Mouse (Mus musculus): ENCODE measurements around the gene Casq2. TPM values are rescaled to one million over a fixed set of nuclear protein-coding genes. Genes with fewer than 3 reads are reported as not detected.
"Not testable (repeated sequence)": the region's sequence is repeated elsewhere in the genome, so short reads cannot be mapped to it uniquely, and the experiment has no call there.

Casq2 gene
- total RNA-seq, 2 experiments from 2014 or later: 10.1 to 22.1 TPM

DNA sequence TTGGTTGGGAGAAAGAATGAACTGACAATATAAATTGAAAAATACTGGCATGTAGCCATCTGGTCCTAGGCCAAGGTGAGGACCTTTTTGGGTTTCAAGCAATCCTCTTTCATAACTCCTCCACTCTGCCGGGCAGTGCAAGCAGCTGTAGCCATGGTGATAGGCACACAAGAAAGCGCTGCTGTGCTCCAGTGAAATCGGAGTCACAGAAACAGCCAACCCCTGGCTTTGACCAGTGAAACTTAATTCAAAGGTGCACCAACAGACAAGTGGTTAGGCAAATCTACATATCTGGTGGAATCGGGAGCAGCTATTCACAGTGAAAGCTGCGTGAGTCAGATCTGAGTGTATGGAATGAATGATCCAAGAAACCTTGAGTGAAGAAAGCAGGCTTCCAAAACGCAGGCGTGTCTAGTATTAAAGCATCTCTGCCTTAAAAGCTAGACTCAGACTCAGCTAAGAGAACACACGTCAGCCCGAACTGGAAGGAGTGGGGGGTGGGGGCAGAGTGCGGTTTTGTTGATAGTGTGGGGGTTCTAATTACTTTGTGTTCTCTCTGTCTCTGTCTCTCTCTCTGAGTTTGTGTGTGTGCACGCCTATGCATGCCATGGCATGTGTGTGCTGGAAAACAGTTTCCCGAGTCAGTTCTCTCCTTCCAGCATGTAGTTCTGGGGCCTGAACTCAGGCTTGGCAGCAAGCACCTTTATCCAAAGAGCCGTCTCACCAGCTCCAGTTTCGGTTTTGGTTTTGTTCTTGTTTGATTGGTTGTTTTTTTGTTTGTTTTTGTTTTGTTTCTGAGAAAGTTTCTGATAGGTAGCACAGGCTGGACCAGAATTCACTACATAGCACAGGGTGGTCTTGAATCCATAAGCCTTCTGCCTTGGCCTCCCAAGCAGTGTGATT lies 73.5 kb downstream of the Casq2 start:
- peak in 1 of 2 experiments; percentile 47 for DNase-seq (ENCODE audit: low spot score in 2 of 2)

DNA sequence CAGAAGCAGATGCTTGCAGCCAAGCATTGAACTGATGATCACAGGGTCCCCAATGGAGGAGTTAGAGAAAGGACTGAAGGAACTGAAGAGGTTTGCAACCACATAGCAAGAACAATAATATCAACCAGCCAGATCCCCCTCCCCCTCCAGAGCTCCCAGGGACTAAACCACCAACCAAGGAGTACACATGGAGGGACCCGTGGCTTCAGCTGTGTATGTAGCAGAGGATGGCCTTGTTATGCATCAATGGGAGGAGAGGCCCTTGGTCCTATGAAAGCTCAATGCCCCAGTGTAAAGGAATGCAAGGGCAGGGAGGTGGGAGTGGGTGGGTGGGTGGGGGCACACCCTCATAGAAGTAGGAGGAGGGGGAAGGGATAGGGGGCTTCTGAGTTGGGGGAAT lies 77.6 kb downstream of the Casq2 start:
- DNase-seq (ENCODE audit: low spot score in 2 of 2): not testable (repeated sequence)

DNA sequence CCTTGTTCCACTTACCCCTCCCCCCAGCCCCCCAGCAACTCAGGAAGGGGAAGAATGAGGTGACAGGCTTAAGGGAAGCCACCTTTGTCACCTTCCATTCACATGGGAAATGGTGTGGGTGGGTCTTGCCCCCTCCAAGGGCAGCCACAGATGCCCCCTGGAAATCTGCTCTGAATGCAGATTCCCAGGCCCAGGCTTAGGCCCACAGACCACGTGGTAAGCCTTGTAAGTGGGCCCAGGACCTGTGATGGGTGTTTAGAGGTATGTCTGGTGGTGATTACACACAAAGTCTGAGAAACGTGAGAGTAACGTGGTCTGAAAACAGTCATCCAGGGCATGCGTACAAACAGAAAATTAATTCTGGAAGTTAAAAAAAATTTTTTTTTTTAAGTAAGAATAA lies 78.7 kb downstream of the Casq2 start:
- DNase-seq (ENCODE audit: low spot score in 2 of 2): no peak

DNA sequence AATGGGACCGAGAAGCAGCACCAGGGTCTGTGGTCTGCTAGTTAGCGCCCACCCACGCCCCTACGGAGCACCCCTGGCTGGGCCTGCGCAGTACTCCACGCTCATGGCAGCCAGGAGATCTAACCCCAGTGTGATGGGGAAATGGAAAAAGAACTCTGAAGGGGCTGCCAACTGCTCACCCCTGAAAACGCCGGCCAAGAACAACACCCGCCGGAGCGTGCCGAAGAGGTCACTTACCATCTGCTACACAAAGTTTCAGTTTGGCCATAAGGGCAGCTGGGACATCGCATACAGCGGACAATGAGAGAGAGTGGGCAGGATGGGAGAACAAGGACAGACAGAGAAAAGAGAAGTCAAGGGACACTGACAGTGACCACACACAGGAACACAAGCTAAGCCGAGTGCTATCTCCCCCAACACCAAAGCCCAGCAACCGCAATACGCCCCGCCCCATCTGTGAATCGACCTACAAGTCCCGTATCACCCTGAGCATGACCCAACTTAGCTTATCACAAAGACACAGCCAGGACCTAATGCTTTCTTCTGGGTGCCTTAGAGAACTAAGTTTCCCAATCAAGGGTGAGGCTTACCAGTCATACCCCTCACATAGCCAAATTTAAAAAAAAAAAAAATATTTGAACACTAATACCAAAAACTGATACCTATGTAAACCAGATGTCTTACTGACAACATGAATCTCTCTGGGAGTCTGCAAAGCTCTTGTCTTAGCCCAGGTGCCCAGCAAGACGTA lies 79.5 kb downstream of the Casq2 start:
- no peak for DNase-seq (ENCODE audit: low spot score in 2 of 2)

DNA sequence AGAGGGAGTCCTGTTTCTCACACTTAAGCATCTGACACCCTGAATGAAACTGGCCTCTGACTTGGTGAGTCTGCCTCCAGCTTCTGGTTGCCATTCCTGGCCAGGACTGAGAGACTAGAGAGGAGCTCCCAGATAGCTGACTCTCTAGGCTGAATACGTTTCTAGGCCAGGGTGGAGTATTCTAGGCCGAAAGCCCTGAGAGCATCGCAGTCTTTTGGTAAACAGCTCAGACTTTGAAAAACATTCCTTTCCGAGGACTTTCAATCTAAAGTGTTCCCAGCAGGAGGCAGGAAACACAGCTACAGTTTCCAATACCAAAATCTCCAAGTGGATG lies 80.0 kb downstream of the Casq2 start:
- no peak for DNase-seq (ENCODE audit: low spot score in 2 of 2)

DNA sequence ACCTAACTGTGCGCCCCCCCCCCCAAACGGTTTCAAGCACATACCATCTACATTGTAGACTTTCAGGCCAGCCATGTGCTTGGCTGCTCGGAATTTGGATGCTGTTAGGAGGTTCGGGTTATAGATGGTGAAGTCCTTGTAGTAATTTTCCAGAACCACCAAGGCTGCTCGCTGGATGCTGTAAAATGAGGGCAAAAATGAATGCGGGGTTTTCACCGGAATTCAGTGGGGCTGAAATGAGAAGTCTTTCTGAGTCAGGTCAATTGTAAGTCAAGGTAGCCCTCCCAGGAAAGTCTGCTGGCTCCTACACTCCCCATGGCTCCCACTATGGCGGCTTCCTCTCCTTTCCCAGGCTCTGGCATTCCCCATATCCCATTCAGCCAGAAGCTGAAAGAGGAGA lies 80.6 kb downstream of the Casq2 start:
- no peak for DNase-seq (ENCODE audit: low spot score in 2 of 2)

DNA sequence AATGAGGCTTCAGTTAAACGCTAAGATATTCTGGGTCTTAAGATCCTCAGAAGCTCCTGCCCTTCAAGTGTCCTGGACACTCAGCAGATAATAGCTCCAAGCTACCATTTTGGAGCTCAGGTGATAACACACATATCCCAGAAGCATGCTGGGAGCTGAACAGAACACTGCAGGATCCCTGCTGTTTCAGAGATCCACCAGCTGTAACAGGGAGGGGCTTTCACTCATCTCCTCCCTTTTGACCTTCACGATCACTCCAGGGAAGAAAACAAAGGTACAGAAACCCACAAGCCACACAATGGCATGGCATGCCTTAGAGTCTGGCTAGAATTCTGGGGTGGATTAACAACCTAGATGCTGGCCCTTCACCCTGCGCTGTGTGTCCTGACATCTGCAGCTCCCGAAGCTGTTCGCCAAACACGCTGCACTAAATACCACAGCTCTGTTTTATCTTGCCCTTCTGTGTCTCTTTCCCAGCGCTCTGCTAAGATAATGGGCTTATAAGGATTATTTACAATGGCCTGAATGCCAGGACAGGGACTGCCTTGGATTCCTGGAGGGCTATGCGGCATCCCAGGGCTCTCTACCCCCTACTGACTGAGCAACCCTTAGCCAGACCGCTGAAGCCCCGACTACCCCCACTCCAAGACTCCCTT lies 81.5 kb downstream of the Casq2 start:
- no peak for DNase-seq (ENCODE audit: low spot score in 2 of 2)

DNA sequence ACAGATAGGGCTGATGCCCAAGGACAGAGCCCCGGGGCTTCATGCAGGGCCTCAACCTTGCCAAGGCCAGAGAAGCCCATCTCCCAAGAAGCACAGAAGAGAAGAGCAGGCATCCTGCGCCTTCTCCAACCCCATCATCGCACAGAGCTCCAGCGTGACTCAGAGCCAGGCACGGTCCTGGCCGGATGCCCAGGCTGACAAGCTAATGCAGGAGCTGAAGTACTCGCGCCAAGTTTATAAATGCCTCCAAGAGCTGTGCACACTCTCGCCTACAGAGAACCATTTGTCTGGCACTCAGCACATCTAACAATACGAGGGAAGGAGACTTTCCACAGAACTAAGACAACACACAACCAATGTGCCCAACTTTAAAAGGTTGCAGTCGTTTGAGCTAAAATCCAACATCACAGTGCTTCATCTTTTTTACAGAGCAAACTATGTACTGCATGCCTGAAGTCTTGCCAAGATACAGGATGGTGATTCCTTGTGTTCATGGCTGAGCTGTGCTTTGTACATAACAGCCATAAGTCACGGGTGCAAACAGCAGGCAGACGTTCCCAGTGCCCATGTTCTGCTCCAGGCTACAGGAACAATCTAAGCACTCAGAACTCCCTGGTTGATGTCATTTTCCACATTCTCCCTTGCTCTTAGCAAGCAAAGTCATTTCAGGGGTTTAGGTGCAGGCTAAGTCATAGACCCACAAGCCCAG lies 83.1 kb downstream of the Casq2 start:
- peak; percentile 70 to 86 for DNase-seq (ENCODE audit: low spot score in 2 of 2)

DNA sequence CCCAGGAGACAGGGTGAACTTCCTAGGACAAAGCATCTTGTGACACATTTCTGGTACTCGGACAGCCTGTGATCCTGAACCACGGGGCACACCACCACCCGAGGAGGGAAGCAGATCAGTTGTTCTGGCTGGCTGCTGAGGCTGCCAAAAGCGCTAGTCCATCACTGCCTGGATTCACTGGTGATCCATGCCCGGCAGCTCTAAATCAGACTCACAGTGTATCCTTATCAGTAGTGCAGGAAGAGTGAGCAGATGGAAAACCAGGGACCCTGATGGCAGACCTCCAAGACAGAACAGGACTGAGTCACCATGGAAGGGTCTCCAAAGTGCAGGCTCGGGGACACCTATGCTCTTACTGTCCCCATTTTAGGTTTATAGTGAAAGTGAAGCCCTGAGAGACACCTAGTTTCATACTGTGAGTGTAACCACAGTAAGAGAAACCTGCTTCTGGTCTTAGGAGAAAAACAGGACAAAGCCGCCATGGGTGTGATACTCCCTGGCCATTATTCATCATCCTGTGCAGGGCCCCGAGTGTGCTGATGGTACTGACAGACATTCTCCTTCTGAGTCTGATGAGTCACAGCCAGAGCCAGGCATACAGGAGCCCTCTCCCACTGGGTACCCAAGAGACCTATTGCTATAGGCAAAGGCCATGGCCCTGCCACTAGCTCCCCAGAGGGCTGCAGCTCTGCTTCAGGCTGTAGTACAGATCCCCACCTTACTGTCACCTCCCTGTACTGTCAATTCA lies 88.1 kb downstream of the Casq2 start:
- no peak for DNase-seq (ENCODE audit: low spot score in 2 of 2)

DNA sequence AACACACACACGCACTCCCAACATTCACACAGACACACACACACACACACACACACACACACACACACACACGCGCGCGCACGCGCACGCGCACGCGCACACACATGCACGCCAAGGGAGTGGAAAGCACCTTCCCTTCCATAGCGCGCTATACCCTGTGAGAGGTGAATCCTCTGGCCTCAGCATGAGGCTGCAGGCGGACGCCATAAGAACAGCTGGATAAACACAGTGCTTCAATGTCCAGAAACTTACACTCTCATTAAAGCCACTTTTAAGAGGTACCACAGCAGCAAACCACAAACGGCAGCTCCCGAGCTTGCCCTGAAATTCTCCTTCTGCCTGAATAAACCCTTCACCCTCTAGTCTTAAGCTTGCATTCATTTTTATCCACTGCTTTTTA lies 89.5 kb downstream of the Casq2 start:
- no peak for DNase-seq (ENCODE audit: low spot score in 2 of 2)

DNA sequence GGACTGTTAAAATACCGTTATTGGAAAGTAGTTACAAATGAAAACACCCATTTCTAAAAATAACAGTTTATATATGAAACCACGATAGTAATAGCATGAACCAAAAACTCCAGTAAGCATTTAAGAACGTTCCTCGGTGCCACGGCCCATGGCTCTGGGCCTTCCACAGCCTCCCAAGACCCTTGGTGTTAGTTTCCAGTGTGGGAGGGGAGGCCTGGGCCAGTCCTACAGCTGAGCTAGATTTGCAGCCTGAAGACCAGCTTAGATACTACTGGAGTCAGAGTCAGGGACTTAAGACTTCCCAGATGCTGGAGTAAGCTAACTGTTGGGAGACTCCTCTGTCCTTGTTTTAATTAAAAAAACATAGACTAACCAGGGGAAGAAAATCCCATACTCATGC lies 89.9 kb downstream of the Casq2 start:
- no peak for DNase-seq (ENCODE audit: low spot score in 2 of 2)

DNA sequence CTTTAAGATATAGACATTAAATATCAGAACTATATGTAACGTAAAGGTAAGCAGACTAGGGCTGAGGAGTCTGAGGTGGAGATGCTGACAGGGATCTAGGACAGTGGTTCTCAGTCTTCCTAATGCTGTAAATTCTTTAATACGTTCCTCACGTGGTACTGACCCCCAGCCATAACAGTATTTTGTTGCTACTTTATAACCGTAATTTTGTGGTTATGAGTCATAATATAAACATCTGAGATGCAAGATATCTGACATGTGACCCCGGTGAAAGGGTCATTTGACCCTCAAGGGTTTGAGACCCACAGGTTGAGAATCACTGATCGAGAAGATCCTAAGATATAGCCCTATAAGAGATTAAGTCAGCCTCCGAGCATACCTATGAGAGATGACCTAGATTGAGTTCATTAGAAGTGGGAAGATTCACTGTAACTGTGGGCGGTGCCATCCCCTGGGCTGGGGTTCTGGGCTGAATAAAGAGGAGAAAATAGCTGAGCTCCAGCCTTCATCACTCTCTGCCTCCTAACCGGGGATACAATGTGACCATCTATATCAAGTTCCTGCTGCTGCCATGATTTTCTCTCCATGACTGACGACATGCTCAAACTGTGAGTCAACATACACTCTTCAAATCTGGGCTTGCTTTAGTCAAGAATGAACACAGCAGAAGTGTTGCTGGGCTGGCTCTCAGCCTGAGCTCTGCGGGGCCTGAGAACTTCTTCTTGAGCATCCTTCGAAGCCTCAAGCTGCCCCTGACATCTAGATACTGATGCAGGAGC lies 91.8 kb downstream of the Casq2 start:
- DNase-seq (ENCODE audit: low spot score in 2 of 2): no peak

DNA sequence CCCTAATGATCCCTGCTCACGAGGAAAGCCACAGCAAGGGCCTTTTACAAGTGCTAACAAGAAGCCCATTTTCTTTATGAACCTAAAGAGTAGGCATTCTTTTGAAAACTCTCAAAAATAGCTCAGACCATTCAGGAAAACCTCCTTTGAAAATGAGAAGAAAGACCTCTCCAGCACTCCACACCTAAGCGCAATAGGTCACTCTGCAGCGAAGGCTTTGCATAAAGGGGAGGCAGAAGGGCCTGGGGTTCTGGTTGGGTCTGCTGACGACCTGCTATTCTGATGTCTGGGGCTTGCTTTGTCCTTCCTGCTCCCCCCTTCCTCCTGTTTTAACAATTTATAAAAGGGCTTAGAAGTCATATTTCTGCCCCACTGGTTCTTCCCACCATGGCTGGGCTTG lies 93.7 kb downstream of the Casq2 start:
- no peak for DNase-seq (ENCODE audit: low spot score in 2 of 2)

DNA sequence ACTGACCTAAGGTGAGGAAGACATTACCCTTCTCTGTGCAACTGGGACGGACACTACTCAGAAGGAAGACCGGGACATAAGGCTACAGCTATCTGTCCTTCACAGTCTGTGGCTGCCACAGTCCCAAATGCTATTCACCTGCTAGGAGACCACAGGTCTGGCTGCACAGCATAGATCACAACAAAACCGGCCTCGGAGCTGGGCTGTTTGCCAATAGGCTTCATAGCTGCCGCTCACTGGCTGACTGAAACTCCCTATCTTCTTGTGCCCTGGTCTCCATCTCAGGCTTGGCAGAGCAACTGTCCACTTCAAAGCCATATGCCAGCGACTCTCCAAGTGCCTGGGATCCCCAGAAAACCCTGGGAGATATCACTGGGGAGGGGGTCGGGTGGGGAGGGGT lies 94.5 kb downstream of the Casq2 start:
- peak in 1 of 2 experiments; percentile 40 for DNase-seq (ENCODE audit: low spot score in 2 of 2)

DNA sequence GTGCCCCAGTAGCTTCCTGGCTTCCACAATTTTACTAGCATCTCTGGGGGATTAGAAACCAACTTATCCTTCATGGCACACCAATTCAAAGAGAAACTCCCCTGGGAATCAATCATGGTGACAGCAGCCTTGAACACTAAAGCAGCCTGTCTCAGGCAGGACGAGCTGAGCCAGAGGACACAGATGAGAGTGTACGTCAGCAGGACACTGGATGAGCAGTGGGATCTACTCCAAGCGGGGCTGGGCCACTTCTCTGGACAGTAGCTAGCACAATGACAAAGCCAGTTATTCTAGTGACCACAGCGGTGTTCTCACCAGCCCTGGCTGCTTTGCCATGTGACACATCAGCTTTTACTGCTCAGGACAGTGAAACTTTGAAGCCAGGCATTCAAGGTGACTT lies 95.0 kb downstream of the Casq2 start:
- DNase-seq (ENCODE audit: low spot score in 2 of 2): peak in 1 of 2 experiments; percentile 38

DNA sequence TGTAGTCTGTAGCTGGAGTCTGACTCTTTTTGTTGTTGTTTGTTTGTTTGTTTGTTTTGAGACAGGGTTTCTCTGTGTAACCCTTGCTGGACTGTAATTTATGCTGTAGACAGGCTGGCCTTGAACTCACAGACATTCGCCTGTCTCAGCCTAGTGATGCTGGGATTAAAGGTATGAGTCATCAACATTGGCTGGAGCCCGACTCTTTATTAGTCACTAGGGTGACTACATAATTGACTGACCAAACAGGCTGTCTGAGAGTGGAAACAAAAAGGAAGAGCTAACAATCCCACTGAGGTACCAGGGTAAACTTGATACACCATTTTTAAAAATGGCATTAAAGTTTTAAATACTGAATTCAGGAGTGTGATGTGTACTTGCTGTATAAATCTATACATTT lies 96.4 kb downstream of the Casq2 start:
- no peak for DNase-seq (ENCODE audit: low spot score in 2 of 2)

DNA sequence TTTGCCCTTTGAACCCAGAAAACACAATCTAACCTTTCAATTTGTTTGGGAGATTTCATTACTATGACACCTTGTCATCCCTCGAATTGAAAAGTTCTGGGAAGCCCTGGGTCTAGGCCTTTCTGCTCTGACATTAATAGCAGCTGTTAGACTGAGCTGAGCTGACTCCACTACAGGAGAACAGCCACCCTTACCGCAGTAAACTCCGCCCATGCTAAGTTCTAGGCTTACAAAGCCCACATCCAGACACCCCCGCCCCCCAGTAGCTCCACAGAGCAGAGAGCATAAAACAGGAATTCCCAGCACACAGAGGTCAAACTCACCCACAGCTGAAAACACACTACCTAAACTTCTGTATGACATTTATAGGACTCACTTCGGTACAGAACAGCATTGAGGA lies 98.5 kb downstream of the Casq2 start:
- DNase-seq (ENCODE audit: low spot score in 2 of 2): no peak

DNA sequence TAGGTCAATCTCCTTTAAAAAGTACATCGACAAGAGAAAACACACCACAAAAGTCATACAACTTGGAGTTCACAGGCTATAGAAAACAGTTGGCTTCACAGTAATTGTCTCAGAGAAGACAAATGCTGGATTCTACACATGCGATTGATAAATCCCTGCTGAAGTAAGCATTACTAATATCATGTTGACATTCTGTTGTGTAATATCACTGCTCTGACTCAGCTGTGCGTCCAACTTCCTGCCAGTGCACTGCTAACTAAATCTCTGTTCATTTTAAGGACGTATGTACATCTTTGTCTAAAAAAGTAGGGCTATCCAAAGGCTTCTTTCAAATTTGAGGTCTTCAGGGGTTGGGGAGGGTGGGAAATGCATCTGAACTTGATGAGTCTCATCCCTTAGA lies 101.2 kb downstream of the Casq2 start:
- no peak for DNase-seq (ENCODE audit: low spot score in 2 of 2)

DNA sequence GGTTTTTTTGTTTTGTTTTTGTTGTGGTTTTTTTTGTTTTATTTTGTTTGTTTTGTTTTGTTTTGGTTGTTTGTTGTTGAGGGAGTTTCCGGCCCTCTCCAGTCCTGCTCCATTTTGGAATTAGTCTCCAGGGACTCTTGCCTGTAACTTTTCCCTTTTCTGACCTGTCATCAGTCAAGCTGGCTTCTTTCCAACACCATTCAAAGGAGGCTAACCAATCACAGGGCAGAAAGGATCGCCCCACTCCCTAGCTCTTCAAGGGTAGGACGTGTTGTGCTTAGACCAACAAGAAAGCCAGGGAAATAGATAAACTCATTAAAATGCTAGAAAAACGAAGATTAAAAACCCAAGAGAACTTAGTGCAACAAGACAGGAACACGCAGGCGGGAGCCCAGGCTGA lies 102.8 kb downstream of the Casq2 start:
- DNase-seq (ENCODE audit: low spot score in 2 of 2): no peak

DNA sequence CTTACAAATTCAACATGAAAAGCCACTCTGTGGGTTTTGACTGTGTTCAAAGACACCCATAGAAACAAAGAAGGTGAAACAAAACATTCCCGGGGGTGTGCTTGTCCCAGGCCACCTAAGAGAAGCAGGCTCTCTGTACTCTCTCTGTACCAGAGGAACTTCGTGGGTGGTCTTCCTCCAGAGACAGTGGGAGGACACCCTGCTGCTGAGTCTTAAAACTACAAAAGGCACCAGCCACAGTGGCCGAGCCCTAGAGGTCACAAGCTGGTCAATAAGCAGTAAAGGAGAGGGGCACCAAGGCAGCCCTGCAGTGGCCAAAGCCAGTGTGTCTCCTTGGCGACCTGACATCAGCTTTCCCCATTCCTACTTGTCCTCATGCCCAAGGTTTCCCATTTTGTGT lies 103.8 kb downstream of the Casq2 start:
- no peak for DNase-seq (ENCODE audit: low spot score in 2 of 2)
